Mouse (Mus musculus): Measurements from ENCODE around the gene Olfr437. TPM values are rescaled to one million over a fixed set of nuclear protein-coding genes. Genes with fewer than 3 reads are reported as not detected.
"Not testable (repeated sequence)": the region's sequence is repeated elsewhere in the genome, so short reads cannot be mapped to it uniquely, and the experiment has no call there.

Olfr437 gene
- not detected in 2 replicates for polyA plus RNA-seq (2011; ENCODE audit: insufficient read length, low read depth, missing spikeins)

DNA sequence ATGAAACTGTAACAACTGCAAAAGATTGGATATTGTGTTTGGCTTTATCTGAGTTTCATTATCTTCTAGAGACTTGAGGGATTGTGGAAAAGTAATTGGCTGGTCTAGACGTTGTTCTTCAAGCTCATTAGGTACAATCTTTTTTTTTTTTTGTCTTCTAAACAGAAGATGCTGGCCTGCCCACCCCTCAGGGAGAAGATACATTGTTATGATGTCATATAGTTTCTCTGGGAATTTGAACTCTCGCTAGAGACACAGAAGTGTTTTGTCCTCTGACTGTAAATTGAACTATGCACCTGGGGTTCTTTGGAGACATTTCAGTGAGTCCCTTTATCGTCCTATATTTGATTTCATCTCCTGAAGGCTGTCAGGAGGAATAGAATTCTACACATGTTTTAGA lies at the start of gene Olfr437:
Gene Olfr437 (plus strand): TSS at position 301 of the 400 bp plus-strand sequence.
- TF ChIP-seq CTCF (IDR thresholded peaks at IDR 0.05; ENCODE audit: borderline replicate concordance, insufficient read depth, low read length) = no peak
- no peak for TF ChIP-seq POLR2A (IDR thresholded peaks at IDR 0.05; ENCODE audit: low read depth, low read length)
- Histone ChIP-seq H3K4me1 (ENCODE audit: control insufficient read depth, insufficient read depth, low read length) (no peaks in the 10 kb centered on the region), H3K4me3 (ENCODE audit: insufficient read depth, low read length) (no peak within 1 kb of the TSS), H3K27ac (ENCODE audit: insufficient read depth, low read length) (no peak within 1 kb of the TSS)

DNA sequence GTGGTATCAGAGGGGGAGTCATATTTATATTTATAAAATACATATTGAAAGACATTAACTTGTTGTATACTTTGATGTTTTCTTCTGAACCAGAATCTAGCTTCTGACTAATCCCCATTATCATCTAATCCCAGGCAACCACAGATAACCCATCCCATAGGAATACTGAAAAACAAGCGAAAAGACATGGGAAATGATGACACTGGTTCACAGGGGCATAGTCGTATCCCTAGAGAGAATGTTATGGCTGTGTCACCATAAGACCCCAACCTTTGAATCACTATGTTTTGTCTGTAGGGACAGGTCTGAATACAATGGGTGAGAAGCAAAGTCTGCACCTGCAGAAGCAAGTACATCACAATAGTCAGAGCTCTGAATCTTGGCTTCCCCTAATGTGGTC lies 16.8 kb upstream of the Olfr437 start, which contains the start of gene Olfr237-ps1:
Gene Olfr237-ps1 (plus strand): TSS at position 301 of the 400 bp plus-strand sequence.
- not testable (repeated sequence) for H3K4me3 ChIP-seq (ENCODE audit: insufficient read depth, low read length); H3K4me1 ChIP-seq (ENCODE audit: control insufficient read depth, insufficient read depth, low read length); H3K27ac ChIP-seq (ENCODE audit: insufficient read depth, low read length)

DNA sequence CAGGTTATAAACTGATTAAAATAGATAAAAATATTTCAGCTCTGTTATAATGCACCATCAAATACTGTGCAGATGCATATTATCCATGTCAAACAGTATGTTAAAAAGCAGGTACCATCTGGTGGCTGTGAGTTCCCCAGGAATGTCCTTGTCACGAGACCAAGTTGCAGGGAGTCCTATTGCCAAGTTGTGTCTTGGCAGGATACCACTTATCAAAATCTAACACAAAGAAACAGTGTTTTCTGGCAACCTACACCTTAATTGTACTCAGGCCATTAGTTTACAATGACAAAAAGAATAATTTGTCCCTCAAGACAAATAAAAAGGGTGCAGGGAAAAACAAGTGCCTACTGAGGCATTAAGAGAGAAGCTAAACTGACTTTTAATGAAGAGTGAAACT lies 3.6 kb upstream of the Olfr437 start:
- no peak overlapping the region for H3K27ac ChIP-seq (ENCODE audit: insufficient read depth, low read length)
- TF ChIP-seq POLR2A (IDR thresholded peaks at IDR 0.05; ENCODE audit: low read depth, low read length) (no peak), CTCF (IDR thresholded peaks at IDR 0.05; ENCODE audit: borderline replicate concordance, insufficient read depth, low read length) (no peak)
- H3K4me3 ChIP-seq (ENCODE audit: insufficient read depth, low read length) = no peak overlapping the region
- H3K4me1 ChIP-seq (ENCODE audit: control insufficient read depth, insufficient read depth, low read length) = no peaks in the 10 kb centered on the region

DNA sequence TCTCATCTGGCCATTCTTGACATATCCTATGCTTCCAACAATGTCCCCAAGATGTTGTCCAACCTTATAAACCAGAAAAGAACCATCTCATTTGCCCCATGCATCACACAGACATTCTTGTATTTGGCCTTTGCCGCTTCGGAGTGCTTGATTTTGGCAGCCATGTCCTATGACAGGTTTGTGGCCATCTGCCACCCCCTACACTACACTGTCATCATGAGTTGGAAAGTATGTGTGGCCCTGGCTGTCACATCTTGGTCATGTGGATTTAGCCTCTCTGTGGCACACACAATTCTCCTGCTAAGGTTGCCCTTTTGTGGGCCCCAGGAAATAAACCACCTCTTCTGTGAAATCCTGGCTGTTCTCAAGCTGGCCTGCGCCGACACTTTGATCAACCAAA lies 4.2 kb downstream of the Olfr437 start:
- Histone ChIP-seq H3K27ac (ENCODE audit: insufficient read depth, low read length) (no peak overlapping the region), H3K4me1 (ENCODE audit: control insufficient read depth, insufficient read depth, low read length) (no peaks in the 10 kb centered on the region), H3K4me3 (ENCODE audit: insufficient read depth, low read length) (no peak overlapping the region)
- no peak for TF ChIP-seq CTCF (IDR thresholded peaks at IDR 0.05; ENCODE audit: borderline replicate concordance, insufficient read depth, low read length)

DNA sequence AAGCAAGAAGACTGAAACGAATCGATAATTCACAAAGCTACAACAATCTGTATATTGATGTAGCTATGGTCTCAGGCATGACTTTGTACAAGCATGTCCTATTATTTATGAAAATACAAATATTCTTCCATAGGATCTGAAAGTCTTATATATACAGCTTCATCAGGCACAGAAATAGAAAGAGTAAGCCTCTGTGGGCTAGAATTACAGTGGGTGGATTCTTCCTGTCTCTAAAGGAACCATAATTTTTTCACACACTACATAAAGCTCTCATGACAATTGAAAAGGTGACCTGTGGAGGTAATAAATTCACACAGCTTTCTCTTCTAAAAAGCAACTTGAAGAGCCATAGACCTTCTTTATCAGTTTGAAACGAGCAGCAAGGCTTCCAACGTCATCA lies 8.8 kb downstream of the Olfr437 start, which contains the start of gene Olfr13:
Gene Olfr13 (plus strand): TSS at position 301 of the 400 bp plus-strand sequence.
- TF ChIP-seq CTCF (IDR thresholded peaks at IDR 0.05; ENCODE audit: borderline replicate concordance, insufficient read depth, low read length) = no peak
- TF ChIP-seq POLR2A (IDR thresholded peaks at IDR 0.05; ENCODE audit: low read depth, low read length) = no peak
- H3K4me3 ChIP-seq (ENCODE audit: insufficient read depth, low read length) = no peak within 1 kb of the TSS
- no peaks in the 10 kb centered on the region for H3K4me1 ChIP-seq (ENCODE audit: control insufficient read depth, insufficient read depth, low read length)
- H3K27ac ChIP-seq (ENCODE audit: insufficient read depth, low read length) = no peak within 1 kb of the TSS

DNA sequence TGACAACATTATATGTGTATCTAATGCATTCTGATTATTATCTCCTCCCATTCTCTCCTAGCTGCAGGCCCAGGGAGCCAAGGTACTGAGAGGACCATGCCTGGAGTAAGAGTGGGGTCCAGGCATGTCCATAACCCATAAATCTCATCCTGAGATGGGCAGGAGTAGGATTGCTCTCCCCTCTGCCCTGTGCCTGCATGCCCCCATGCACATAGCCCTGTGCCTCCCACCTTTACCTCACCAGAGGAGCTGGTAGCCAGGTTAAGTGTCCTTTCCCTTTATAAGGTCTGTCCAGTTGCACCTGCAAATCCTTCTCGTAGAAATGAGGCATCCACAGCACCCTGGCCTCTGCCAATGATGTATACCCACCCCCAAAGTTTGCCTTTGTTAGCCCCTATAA lies 15.0 kb downstream of the Olfr437 start:
- TF ChIP-seq POLR2A (IDR thresholded peaks at IDR 0.05; ENCODE audit: low read depth, low read length) (no peak), CTCF (IDR thresholded peaks at IDR 0.05; ENCODE audit: borderline replicate concordance, insufficient read depth, low read length) (no peak)
- H3K4me3 ChIP-seq (ENCODE audit: insufficient read depth, low read length) = no peak overlapping the region
- H3K4me1 ChIP-seq (ENCODE audit: control insufficient read depth, insufficient read depth, low read length) = no peaks in the 10 kb centered on the region
- H3K27ac ChIP-seq (ENCODE audit: insufficient read depth, low read length) = no peak overlapping the region

DNA sequence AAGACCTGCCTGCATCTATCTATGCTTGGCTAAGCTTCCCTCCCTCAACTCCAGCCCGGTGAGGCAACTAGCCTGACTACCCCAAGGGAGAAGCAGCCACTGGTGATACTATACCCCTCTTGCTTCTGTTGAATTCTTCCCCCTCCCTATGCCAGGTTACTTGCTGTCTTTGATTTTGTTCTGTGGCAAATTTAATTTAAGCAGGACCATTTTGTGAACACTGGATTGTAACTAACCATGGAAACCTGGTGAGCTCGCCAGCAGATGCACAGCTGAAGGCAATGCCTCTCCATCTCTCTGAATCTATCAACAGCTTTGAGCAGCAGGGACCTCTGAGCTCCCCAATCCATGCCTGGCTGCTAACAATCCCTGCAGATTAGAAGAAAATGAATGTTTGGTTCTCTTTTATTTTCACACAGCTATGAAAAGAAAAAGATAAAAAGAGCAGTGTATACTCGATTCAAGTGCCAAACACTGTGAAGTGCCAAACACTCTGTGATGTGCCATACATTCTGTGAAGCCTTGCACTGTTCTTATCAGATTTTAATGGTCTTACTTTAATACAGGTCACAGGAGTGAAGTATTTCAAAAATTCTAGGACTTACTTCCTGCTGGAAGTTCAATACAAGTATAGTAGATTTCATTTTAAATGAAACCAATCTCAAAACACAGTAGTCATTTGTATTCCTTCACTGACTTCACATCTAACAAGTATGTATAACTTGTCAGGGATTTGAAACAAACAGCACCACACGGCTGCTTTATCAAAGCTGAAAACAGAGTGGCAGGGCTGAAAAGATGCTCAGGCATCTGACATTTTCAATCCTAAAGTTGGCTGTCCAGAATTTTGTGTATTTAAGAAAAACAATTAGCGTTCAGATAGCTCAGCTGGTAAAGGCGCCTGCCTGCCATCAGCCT lies 15.8 kb downstream of the Olfr437 start:
- no peak overlapping the region for H3K4me3 ChIP-seq (ENCODE audit: insufficient read depth, low read length)
- no peaks in the 10 kb centered on the region for H3K4me1 ChIP-seq (ENCODE audit: control insufficient read depth, insufficient read depth, low read length)
- no peak for TF ChIP-seq CTCF (IDR thresholded peaks at IDR 0.05; ENCODE audit: borderline replicate concordance, insufficient read depth, low read length)
- TF ChIP-seq POLR2A (IDR thresholded peaks at IDR 0.05; ENCODE audit: low read depth, low read length) = no peak
- H3K27ac ChIP-seq (ENCODE audit: insufficient read depth, low read length) = no peak overlapping the region

DNA sequence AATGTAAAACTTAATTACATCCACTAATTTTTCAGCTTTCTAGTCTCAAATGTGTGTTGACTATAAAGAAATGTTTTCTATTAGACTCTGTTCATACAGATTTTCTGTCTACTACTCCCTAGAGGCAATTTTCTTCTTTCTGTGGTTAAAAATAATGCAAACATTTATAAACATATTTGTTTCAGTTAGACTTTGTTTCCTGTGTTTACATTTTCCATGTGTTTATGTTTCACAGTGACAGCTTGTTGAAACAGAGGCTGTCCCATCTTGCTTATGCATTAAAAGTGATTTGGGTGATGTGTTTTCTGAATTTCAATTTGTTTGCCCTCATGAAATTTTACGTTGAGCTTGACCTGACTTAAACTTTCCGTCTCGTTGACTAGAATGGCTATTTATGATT lies 27.9 kb downstream of the Olfr437 start:
- H3K4me3 ChIP-seq (ENCODE audit: insufficient read depth, low read length) = no peak overlapping the region
- H3K27ac ChIP-seq (ENCODE audit: insufficient read depth, low read length) = no peak overlapping the region
- TF ChIP-seq POLR2A (IDR thresholded peaks at IDR 0.05; ENCODE audit: low read depth, low read length) (no peak), CTCF (IDR thresholded peaks at IDR 0.05; ENCODE audit: borderline replicate concordance, insufficient read depth, low read length) (no peak)
- H3K4me1 ChIP-seq (ENCODE audit: control insufficient read depth, insufficient read depth, low read length) = no peaks in the 10 kb centered on the region

DNA sequence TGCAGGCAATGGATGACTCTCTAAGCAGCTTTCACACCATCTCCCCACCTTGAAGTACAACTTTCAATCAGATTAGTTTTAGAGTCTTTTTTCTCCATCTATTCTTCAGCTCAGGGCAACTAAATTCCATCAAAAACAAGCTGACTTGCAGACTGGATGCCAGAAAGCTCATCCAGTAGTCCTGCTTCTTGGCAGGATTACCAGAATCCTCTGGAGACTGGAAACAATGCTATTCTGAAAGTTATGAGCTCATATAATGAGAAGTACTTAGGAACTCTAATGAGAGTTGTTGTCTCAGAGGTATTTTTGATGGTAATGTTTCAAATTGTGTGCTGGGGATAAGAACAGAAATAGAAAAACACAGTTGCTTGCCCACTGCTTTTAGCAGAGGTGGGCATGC lies 33.7 kb downstream of the Olfr437 start, which contains the start of gene Olfr435:
Gene Olfr435 (plus strand): TSS at position 366 of the 400 bp plus-strand sequence.
- Histone ChIP-seq H3K27ac (ENCODE audit: insufficient read depth, low read length) (no peak within 1 kb of the TSS), H3K4me1 (ENCODE audit: control insufficient read depth, insufficient read depth, low read length) (no peaks in the 10 kb centered on the region), H3K4me3 (ENCODE audit: insufficient read depth, low read length) (no peak within 1 kb of the TSS)
- TF ChIP-seq CTCF (IDR thresholded peaks at IDR 0.05; ENCODE audit: borderline replicate concordance, insufficient read depth, low read length) (no peak), POLR2A (IDR thresholded peaks at IDR 0.05; ENCODE audit: low read depth, low read length) (no peak)

DNA sequence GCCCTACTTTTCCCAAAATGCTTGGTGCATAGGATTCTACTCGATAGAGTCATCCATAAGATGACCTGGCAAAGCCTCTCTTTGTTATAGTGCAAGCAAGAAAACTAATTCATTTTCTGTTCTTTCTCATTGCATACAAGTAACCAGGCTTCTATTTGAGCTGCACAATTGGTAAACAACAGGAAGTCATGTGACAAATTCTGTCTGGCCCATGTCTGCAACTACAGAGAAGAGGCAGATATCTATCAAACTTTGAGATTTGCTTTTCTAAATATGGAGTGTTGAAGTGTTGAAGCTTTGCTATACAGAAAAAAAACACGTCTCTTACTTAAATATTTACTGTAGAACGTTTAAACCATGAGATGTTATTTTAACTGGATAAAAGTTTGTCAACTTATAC lies 35.0 kb downstream of the Olfr437 start:
- Histone ChIP-seq H3K4me3 (ENCODE audit: insufficient read depth, low read length) (no peak overlapping the region), H3K27ac (ENCODE audit: insufficient read depth, low read length) (no peak overlapping the region), H3K4me1 (ENCODE audit: control insufficient read depth, insufficient read depth, low read length) (no peaks in the 10 kb centered on the region)
- TF ChIP-seq CTCF (IDR thresholded peaks at IDR 0.05; ENCODE audit: borderline replicate concordance, insufficient read depth, low read length) (no peak), POLR2A (IDR thresholded peaks at IDR 0.05; ENCODE audit: low read depth, low read length) (no peak)

Measured in embryonic fibroblast, embryonic 13.5 days (primary cell).